Mouse (Mus musculus): ENCODE results near the gene Plxna1.
A peak's percentile ranks its signal among the peaks of the same experiment; 100 is the strongest.

Plxna1 gene

GRCm38 (mm10) chr6:89283095-89283494, 79.3 kb downstream of the Plxna1 start:
- no peak for DNase-seq (ENCODE audit: low read depth)

GRCm38 (mm10) chr6:89282626-89283025, 79.8 kb downstream of the Plxna1 start:
- peak; percentile 60 for DNase-seq (ENCODE audit: low read depth)

DNA sequence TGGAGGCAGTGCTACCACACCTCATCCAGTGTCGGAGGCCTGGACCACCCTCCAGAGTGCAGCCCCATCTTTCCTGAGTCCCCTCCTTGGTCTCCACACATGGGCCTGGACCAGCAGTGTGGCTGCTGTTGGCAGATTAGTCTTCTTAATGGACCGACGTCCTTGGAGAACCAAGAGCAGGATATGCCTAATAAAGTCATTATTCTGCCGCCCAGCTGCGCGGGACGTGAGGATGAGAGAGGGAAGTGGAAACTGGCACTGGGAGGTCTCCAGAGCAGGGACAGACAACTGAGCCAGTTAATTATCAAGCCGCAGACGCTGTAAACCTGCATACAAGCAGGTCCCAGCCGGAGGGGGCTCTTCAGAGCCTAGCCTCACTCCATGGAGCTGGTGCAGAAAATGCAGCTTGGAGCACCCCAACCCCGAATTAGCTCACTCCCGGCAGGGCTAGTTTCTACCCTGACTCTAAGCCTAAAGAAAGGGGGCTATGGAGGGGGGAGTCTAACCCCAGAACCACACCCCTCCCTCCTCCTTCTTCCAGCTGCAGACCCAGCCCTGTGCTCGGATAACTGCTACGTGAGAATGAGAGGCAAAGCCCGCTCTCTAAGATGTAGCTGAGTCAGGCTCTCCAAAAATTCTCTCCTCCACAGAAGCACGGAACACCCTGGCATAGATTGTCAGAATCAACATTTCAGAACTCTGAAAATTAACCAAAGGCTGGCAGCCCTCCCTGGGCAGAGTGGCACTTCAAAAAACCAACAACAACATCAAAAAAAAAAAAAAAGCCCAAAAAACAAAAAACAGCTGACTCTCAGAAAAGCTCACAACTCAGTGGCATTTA, 80.7 kb downstream of the Plxna1 start:
- no peak for DNase-seq (ENCODE audit: low read depth)

GRCm38 (mm10) chr6:89280555-89280954, 81.9 kb downstream of the Plxna1 start:
- DNase-seq (ENCODE audit: low read depth), result peak; percentile 66

DNA sequence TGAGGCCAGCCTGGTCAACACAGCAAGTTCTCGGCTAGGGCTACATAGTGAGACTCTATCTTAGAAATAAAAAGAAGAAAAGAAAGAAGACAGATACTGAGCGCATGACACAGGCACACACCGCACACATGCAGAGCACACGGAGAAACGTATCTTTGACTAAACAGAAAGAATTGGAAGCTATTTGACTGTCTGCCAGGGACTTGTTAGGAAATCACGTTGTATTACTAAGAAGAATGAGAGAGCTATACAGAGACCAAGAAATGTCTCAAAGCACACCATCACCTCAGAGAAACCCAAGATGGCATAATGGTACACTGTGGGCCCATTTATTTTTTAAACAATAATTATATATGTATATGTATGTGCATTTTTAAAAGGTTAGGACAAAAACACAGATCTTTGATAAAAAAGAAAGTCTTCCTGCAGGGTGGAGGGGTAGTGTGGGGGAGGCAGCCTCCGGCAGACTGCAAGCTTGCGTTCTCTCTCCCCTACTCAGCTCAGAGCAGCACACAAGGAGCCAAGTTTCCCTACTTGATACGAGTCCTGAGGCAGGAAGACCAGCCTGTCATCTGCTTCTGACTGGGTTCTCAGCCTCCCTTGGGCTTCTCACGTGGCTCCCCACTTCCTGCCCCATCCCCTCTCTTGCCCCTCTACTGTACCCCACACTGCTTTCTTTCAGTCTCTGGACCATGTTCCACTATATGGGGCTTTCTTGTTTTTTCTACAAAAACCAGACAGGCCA, 90.5 kb downstream of the Plxna1 start:
- DNase-seq (ENCODE audit: low read depth), result peak; percentile 75

DNA sequence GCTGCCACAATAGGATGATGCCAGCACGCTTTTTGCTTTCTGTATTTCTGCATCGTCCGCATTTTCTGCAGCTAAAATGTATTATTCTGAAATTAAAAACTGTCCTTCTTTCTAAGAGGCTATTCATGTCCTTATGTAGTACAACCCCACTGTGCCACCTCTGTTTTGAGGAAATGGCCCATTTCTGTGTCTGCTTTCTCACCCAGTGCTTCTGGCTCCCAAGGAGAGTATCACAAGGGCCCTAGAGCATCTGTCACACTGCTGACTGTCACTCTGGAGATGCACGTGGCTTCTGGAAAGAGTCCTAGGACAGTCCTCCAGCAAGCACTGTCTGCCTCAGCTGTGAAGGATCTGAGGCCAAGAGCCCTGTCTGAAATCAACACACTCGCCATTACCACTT, 95.2 kb downstream of the Plxna1 start:
- DNase-seq (ENCODE audit: low read depth), result no peak

All from NIH3T3 (cell line).